Mouse (Mus musculus) kidney, adult 2 months (tissue): ENCODE measurements at regions not wholly inside any gene's neighbourhood (a gene's known extent, or its start where the extent isn't known, plus 50 kb on each side); places are given as distances from the start of the nearest gene placed in this dataset.

ENCODE experiments used
- DNase-seq: peaks from one replicate; pipeline ENCODE4 v3.0.0; 2021
- H3K27ac ChIP-seq: fragments of 200-500 bp; 2 replicates; pipeline ENCODE4 v1.5.1; 2012; ENCODE audit warnings: low read depth, low read length, control low read depth, inconsistent platforms; ENCODE audit not compliant: insufficient read depth
- H3K27me3 ChIP-seq: fragments of 200-500 bp; replicated peaks from 2 replicates; pipeline ENCODE4 v1.6.1; 2012; ENCODE audit warnings: mild to moderate bottlenecking, moderate library complexity, low read length, inconsistent platforms; ENCODE audit not compliant: control insufficient read depth, insufficient read depth
- H3K36me3 ChIP-seq: fragments of 200-500 bp; 2 replicates; pipeline ENCODE4 v1.6.1; 2012; ENCODE audit warnings: mild to moderate bottlenecking, moderate library complexity, low read length, inconsistent platforms; ENCODE audit not compliant: control insufficient read depth, insufficient read depth
- H3K4me1 ChIP-seq: fragments of 200-500 bp; 2 replicates; pipeline ENCODE4 v1.6.1; 2011; ENCODE audit warnings: low read length; ENCODE audit not compliant: control insufficient read depth, insufficient read depth
- H3K4me3 ChIP-seq: fragments of 200-500 bp; 2 replicates; pipeline ENCODE4 v1.5.1; 2011; ENCODE audit warnings: mild to moderate bottlenecking, low read depth, low read length, control low read depth; ENCODE audit not compliant: insufficient read depth
- CTCF ChIP-seq: fragments of 200-500 bp; conservative IDR thresholded peaks from 2 replicates; pipeline ENCODE4 v1.5.1; 2011; ENCODE audit warnings: low read depth, mild to moderate bottlenecking, control low read depth, low read length, moderate library complexity, mixed read lengths; ENCODE audit not compliant: insufficient read depth, insufficient read length
- POLR2A ChIP-seq: fragments of 200-500 bp; IDR thresholded peaks from one replicate; pipeline ENCODE4 v1.6.1; 2011; ENCODE audit warnings: low read depth, low read length, control low read depth
- WGBS: fragments of 180-500 bp; shearing (Covaris S2); methylation state at CpG from one replicate; pipeline ENCODE4 v1.1.7; 2018; 5-methylcytosine and 5-hydroxymethylcytosine counted together

DNA sequence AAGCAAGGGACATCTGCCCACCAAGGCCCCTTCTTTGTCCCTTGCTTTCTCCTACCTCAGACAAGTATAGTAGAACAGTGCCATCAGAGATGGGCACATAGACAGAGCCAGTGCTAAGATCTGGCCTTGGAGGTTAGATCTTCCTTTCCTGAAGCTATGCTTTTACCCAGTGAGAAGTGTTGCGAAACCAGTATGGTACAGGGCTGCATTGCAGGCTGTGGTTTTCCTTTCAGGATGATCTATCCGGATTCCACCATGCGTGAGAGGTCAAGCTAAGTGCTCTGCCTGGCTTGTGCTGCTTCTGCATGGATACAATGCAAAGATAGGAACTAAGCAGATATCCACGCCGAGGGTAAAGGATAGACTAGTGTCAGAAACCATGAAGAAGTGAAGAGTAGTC is 192.4 kb downstream of the Inhba start:
- Histone ChIP-seq H3K36me3 (no peaks in the 10 kb centered on the region), H3K27ac (no peak overlapping the region), H3K27me3 (no peaks in the 10 kb centered on the region), H3K4me1 (no peaks in the 10 kb centered on the region), H3K4me3 (no peak overlapping the region)
- WGBS = 89% methylated on average over 5 of the region's 5 CpGs
- DNase-seq = no peak
- no peak for TF ChIP-seq CTCF
- TF ChIP-seq POLR2A = no peak

DNA sequence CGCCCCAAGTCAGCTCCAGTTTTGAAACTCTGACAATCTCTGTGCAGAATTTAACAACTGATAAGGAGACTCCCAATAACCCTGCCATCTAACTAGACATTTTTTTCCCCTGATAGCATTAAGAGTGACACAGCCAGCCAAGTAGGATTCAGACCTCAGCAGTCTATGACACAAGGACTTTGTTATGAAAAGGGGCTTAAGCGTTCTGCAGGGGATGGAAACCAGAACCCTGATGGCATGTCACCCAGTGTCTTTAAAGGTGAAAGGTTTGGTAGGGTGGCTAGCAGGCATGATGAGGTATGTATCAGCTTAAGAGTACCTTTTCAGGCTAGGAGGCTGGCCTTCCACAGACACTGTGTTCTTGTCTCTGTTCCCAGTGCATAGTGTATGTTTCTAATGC is 199.8 kb downstream of the Inhba start:
- no peaks in the 10 kb centered on the region for H3K4me1 ChIP-seq
- H3K27ac ChIP-seq = no peak overlapping the region
- H3K36me3 ChIP-seq = no peaks in the 10 kb centered on the region
- no peak for DNase-seq
- WGBS = 71% methylated on average over 2 of the region's 2 CpGs
- no peaks in the 10 kb centered on the region for H3K27me3 ChIP-seq
- TF ChIP-seq POLR2A = no peak
- TF ChIP-seq CTCF = no peak
- no peak overlapping the region for H3K4me3 ChIP-seq

DNA sequence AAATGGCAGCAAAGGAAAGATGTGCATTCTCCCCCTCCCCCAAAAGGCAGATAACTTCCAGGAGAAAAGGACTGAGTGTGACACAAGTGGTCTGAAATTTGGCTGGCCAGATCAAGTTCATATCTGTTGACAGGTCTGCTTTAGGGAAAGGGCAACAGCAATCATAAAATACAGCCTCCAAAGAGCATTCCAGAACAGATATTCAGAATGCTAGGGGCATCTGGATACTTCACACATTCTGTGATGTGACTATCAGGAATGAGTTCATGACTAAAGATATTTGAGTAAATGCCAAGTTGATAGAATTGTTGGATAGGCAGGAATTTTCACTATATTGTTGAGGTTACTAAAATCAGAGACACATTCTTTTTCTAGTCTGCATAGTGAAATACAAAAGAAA is 208.2 kb downstream of the Inhba start:
- no peaks in the 10 kb centered on the region for H3K4me1 ChIP-seq
- H3K36me3 ChIP-seq = no peaks in the 10 kb centered on the region
- H3K4me3 ChIP-seq = no peak overlapping the region
- H3K27ac ChIP-seq = no peak overlapping the region
- H3K27me3 ChIP-seq = no peaks in the 10 kb centered on the region
- TF ChIP-seq CTCF (no peak), POLR2A (no peak)
- no peak for DNase-seq

DNA sequence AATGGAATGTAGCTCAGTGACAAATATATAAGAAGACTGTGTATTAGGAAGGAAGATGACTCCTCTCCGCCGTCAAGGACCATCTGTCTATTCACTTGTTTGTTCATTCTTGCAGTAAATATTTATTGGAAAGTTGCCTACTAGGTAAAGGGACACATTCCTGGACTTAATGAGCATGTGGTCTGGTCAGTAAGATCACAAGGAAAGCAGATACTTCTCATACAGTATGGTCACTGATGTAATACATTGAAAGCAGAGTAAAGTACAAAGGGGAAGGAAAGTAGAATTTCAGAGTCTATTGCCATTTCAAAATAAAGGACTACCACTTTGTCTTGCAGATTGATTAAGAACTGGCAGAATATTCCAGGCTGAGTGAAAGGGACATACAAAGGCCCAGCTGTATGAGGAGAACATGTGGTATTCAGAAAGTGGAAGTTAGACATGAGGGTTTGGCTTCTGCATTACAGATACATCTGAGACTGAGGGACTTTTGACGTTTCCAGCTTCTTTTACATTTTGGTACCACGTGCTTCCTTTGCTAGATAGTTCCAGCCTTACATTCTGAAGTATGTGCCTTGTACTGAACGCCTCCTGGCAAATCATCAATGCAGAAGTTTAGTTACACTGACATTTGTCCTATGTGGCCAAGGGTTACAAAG is 211.4 kb downstream of the Inhba start:
- no peaks in the 10 kb centered on the region for H3K27me3 ChIP-seq
- 55% methylated on average over 5 of the region's 5 CpGs for WGBS
- DNase-seq = no peak
- no peak overlapping the region for H3K4me3 ChIP-seq
- H3K4me1 ChIP-seq = no peaks in the 10 kb centered on the region
- no peak for TF ChIP-seq POLR2A
- no peak for TF ChIP-seq CTCF
- no peaks in the 10 kb centered on the region for H3K36me3 ChIP-seq
- H3K27ac ChIP-seq = no peak overlapping the region

DNA sequence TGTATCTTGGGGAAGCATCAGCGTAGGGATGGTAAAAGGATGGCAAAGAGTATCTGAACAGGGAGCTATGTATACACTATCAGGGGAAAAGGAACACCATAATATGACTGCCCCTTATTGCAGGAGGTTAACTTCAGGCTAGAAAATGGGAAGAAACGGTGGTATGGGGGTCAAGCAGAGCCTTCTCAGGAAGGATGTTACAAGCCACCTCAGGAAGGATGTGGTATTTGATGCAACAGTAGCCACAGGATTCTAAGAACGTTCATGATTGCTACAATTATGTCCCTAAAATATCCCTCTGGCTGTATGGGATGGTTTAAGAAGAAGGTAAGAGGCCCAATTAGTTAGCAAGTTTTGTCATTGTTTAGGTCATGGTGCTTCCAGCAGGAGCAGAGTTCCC is 249.5 kb downstream of the Inhba start:
- no peaks in the 10 kb centered on the region for H3K27me3 ChIP-seq
- H3K36me3 ChIP-seq = no peaks in the 10 kb centered on the region
- no peak for DNase-seq
- H3K4me3 ChIP-seq = no peak overlapping the region
- WGBS = 68% methylated on average over 3 of the region's 3 CpGs
- no peaks in the 10 kb centered on the region for H3K4me1 ChIP-seq
- no peak for TF ChIP-seq POLR2A
- no peak for TF ChIP-seq CTCF
- no peak overlapping the region for H3K27ac ChIP-seq

DNA sequence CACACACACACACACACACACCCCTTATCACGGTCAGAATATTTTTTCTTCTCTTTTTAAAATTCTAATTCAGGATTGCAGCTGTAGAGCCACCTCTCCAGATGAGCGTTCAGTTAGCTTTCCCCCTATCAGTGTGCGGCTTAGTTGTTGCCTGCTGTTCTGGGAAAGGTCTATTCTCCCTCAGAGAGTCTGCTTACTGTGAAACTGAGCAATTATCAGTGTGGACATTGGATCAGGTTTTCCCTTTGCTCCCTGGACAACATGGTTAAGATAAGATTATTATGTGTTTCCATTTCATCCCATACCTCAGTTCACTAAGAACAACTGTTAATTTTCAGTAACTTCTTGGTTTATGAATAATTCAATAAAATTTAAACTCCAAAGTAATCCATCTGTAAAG is 268.3 kb downstream of the Inhba start:
- no peaks in the 10 kb centered on the region for H3K27me3 ChIP-seq
- no peak for DNase-seq
- H3K4me1 ChIP-seq = no peaks in the 10 kb centered on the region
- TF ChIP-seq CTCF = no peak
- no peak for TF ChIP-seq POLR2A
- H3K4me3 ChIP-seq = no peak overlapping the region
- no peak overlapping the region for H3K27ac ChIP-seq
- H3K36me3 ChIP-seq = no peaks in the 10 kb centered on the region
- WGBS = 84% methylated on average over 3 of the region's 3 CpGs

DNA sequence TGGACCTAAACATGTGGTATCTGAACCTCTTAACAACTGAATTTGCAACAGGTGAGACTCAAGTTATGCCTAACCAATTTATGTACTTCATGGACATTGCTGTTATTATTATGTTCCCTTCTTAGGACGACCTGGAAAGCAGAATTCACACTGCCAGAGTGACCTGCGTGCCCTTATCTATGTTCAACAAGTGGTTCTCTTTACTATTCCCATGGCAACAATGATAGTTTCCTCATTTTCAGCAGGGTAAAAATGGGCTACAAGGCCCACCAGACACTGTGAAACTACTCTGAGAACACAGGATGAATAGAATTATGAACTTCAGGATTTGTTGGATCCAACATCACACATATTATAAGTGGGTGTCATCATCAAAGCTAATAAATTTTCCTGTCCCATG is 269.1 kb downstream of the Inhba start:
- 74% methylated on average over 2 of the region's 2 CpGs for WGBS
- Histone ChIP-seq H3K27ac (no peak overlapping the region), H3K4me3 (no peak overlapping the region), H3K36me3 (no peaks in the 10 kb centered on the region), H3K4me1 (no peaks in the 10 kb centered on the region), H3K27me3 (no peaks in the 10 kb centered on the region)
- no peak for DNase-seq
- TF ChIP-seq CTCF (no peak), POLR2A (no peak)

DNA sequence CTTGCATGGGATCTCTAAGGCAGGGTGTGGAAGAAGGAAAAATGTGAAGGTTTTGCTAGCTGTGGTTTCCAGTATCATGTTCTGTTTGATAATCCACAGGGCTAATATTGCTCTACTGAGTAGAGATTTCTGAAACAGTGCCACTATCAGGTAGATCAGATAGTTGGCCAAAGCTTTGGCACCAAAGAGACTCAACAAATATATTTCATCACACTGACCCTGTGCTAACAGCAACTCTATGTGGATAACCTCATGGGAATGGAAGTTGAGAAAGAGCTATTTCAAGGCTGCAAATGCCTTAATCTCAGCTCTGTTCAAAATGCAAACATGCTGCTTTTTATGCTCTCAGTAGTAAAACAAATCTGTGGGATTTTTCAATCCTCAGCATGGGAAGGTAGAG is 270.1 kb downstream of the Inhba start:
- Histone ChIP-seq H3K36me3 (no peaks in the 10 kb centered on the region), H3K4me1 (no peaks in the 10 kb centered on the region), H3K27ac (no peak overlapping the region), H3K27me3 (no peaks in the 10 kb centered on the region), H3K4me3 (no peak overlapping the region)
- TF ChIP-seq POLR2A = no peak
- TF ChIP-seq CTCF = no peak
- DNase-seq = no peak
